Mouse (Mus musculus): ENCODE results near the gene Pifo. TPM values are rescaled to one million over a fixed set of nuclear protein-coding genes. Genes with fewer than 3 reads are reported as not detected.

Gene Pifo
- polyA plus RNA-seq, 1 experiment, result not detected

- no peak for DNase-seq (ENCODE audit: low spot score)
Observed at GRCm38 (mm10) chr3:105957235-105957634, 57.2 kb downstream of the Pifo start.

- DNase-seq (ENCODE audit: low spot score), result no peak
Observed at GRCm38 (mm10) chr3:105951348-105951747, 63.1 kb downstream of the Pifo start.

Other genes starting within 250 kb of the Pifo start
- gene Rap1a, start 213.3 kb downstream of the Pifo start, polyA plus RNA-seq (2012; rRNA removed), result 91.4 and 106 TPM in 2 replicates
- 0.41 and 0.53 TPM in 2 replicates for gene Adora3, start 143.8 kb downstream of the Pifo start, polyA plus RNA-seq (2012; rRNA removed)
- gene Tmigd3, start 143.7 kb downstream of the Pifo start, polyA plus RNA-seq (2012; rRNA removed), result 0.13 and 0.14 TPM in 2 replicates
- 0.58 and 0.78 TPM in 2 replicates for gene I830077J02Rik, start 82.0 kb downstream of the Pifo start, polyA plus RNA-seq (2012; rRNA removed)
- gene Wdr77, start 55.3 kb downstream of the Pifo start, polyA plus RNA-seq (2012; rRNA removed), result 40.7 and 44.1 TPM in 2 replicates
- 206 and 214 TPM in 2 replicates for gene Atp5f1, start 54.5 kb downstream of the Pifo start, polyA plus RNA-seq (2012; rRNA removed)
- gene Ovgp1, start 40.9 kb downstream of the Pifo start, polyA plus RNA-seq (2012; rRNA removed), result 3.1 and 4.2 TPM in 2 replicates
- 0.06 and 0.15 TPM in 2 replicates for gene Chil5, start 18.2 kb upstream of the Pifo start, polyA plus RNA-seq (2012; rRNA removed)
- gene Chia1, start 98.6 kb upstream of the Pifo start, polyA plus RNA-seq (2012; rRNA removed), result 0.15 and 0.45 TPM in 2 replicates
- 0.37 and 1.1 TPM in 2 replicates for gene Chil3, start 152.9 kb upstream of the Pifo start, polyA plus RNA-seq (2012; rRNA removed)
- not detected in 2 replicates for gene Chil4, start 204.9 kb upstream of the Pifo start, polyA plus RNA-seq (2012; rRNA removed)